Mouse (Mus musculus): ENCODE data around the gene Zfp523. TPM values are rescaled to one million over a fixed set of nuclear protein-coding genes. Genes with fewer than 3 reads are reported as not detected.
"Not testable (repeated sequence)": the region's sequence is repeated elsewhere in the genome, so short reads cannot be mapped to it uniquely, and the experiment has no call there.

The Zfp523 gene
- total RNA-seq, 2 experiments from 2014 or later = 20.9 to 29.1 TPM

GRCm38 (mm10) chr17:28207591-28208313 lies 30.8 kb downstream of the Zfp523 start, which contains the start of gene Def6:
Gene Def6, plus strand, starts transcription at chr17:28207778.
- peak; percentile 69 for ATAC-seq (replicated peaks; ENCODE audit: poor library complexity, severe bottlenecking)

DNA sequence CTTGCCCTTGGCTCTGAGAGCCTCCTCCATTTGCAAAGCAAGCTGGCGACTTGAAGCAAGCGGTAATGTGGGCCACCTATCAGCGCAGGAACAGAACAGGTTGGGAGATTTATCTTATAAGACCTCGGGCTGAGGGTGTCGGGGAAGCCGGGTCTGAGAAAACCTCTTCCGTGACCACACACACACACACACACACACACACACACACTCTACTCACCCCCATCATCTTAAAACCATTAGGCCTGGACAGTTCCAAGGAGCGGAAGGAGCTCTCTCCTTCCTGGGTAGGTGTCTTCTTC lies 31.3 kb downstream of the Zfp523 start:
- no peak for ATAC-seq (replicated peaks; ENCODE audit: poor library complexity, severe bottlenecking)

- peak; percentile 51 for ATAC-seq (replicated peaks; ENCODE audit: poor library complexity, severe bottlenecking)
Observed at GRCm38 (mm10) chr17:28209457-28210110, 32.7 kb downstream of the Zfp523 start.

- ATAC-seq (replicated peaks; ENCODE audit: poor library complexity, severe bottlenecking) = peak; percentile 10; the same call in 1 of the 2 replicates
Observed at GRCm38 (mm10) chr17:28211921-28212341, 35.0 kb downstream of the Zfp523 start.

DNA sequence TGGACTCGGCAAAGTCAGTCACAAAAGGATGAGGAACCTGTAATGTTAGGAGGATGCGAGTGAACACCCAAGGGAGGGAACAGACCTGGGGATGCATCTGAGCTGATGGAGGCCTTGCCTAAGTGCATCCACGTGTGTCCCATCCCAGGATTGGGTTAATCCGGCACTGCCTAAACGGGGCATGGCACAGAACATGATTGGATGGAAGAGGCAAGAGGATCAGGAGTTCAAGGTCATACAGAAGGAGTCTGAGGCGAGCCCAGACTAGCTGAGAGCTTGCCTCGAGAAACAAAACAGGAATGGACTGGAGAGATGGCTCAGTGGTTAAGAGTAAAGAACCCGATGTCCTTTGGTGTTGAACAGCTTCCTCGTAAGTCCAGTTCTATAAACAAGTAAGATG lies 35.5 kb downstream of the Zfp523 start:
- ATAC-seq (replicated peaks; ENCODE audit: poor library complexity, severe bottlenecking) = no peak

DNA sequence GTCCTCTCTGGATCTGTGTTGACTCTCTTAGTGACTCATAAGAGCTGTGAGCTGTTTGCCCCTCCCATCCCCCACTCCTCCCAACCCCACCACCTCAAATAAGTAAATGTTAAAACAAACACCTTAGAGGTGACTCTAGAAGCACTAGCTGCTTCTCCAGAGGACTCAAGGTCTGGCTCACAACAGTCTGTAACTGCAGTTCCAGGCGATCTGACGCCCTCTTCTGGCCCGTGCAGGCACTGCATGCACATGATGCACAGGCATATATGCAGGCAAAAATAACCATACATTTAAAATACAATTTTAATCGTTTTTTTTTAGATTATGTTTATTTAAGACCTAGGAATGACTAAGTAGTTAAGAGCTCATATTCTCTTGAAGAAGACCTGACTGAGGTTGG lies 36.3 kb downstream of the Zfp523 start:
- ATAC-seq (replicated peaks; ENCODE audit: poor library complexity, severe bottlenecking) = no peak

GRCm38 (mm10) chr17:28216791-28217190 lies 39.9 kb downstream of the Zfp523 start:
- no peak for ATAC-seq (replicated peaks; ENCODE audit: poor library complexity, severe bottlenecking)

DNA sequence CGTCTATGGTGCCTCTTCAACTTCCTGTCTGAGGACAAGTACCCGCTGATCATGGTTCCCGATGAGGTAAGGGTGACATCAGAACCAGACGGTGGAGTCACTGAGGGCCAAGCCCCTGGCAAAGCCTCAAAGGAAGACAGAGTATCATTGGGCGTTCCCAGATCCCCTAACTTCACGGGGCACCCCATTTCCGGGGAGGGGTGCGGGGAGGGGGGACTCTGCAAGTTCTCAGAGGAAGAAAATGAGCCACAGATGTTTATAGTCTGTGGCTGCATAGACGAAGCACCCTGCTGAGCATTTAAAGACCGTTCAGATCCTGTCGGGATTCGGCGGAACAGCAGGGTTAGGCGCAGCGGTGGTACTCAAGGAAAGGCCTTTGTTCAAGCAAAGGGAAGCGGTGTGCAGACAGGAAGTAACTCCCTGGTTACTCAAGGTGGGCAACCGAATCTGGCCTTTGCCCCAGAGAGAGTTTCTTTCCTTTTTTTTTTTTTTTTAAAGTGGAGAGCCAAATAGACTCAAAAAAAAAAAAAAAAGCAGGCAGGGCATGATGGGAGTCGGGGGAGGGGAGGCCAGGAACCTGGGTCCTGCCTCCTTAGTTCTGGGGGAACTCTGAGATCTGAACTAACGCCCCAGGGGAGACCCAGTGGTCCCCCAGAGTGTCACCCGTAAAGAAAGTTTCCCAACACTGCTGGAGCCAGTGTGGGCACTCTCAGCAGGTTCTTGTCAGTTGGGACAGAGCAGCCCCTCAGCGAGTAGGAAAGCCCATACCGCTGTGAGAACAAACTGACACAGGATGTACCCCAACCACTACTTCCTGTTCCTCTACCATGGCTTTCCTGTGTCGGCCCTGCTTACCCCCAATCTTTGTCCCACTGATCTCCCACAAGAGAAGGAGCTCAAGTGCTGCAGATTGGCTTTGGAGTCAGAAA lies 41.1 kb downstream of the Zfp523 start:
- peak; percentile 70 for ATAC-seq (replicated peaks; ENCODE audit: poor library complexity, severe bottlenecking)

DNA sequence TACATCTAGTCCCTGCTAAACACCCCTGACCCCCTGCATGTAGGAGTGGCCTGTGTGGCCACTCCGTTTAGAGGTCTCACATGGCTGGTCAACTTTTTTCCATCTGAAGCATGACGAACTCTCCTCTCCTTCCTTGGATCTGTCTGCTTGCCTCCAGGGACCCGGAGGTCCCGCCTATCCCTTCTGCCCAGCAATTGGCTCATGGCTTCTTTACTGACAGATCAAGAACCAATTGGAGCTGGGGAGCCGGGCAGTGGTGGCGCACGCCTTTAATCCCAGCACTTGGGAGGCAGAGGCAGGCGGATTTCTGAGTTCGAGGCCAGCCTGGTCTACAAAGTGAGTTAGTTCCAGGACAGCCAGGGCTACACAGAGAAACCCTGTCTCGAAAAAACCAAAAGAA lies 45.5 kb downstream of the Zfp523 start:
- ATAC-seq (replicated peaks; ENCODE audit: poor library complexity, severe bottlenecking) = not testable (repeated sequence)

- ATAC-seq (replicated peaks; ENCODE audit: poor library complexity, severe bottlenecking) = peak; percentile 82
Observed at GRCm38 (mm10) chr17:28223561-28224391, 46.8 kb downstream of the Zfp523 start.

- ATAC-seq (replicated peaks; ENCODE audit: poor library complexity, severe bottlenecking) = no peak
Observed at GRCm38 (mm10) chr17:28224615-28225014, 47.7 kb downstream of the Zfp523 start.

GRCm38 (mm10) chr17:28226014-28226413 lies 49.1 kb downstream of the Zfp523 start:
- ATAC-seq (replicated peaks; ENCODE audit: poor library complexity, severe bottlenecking) = peak; percentile 76

DNA sequence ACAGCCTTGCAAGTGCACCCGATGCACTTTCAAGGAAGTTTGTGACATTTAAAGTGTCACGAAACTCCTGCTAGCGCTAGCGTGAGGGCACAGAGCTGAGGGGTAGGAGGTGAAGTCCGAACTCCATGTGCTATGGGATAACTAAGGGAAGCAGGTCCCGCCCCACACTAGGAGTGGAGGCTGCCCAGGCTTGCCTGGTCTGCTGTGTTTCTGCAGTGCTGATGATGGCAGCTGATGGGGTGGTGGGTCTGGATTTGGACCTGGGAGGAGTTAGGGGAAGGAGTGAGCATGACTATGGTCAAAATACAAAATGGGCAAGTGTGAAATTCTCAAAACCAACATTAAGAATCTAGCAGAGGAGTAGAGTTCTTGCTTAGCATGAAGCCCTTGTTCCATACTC lies 53.6 kb downstream of the Zfp523 start:
- no peak for ATAC-seq (replicated peaks; ENCODE audit: poor library complexity, severe bottlenecking)

DNA sequence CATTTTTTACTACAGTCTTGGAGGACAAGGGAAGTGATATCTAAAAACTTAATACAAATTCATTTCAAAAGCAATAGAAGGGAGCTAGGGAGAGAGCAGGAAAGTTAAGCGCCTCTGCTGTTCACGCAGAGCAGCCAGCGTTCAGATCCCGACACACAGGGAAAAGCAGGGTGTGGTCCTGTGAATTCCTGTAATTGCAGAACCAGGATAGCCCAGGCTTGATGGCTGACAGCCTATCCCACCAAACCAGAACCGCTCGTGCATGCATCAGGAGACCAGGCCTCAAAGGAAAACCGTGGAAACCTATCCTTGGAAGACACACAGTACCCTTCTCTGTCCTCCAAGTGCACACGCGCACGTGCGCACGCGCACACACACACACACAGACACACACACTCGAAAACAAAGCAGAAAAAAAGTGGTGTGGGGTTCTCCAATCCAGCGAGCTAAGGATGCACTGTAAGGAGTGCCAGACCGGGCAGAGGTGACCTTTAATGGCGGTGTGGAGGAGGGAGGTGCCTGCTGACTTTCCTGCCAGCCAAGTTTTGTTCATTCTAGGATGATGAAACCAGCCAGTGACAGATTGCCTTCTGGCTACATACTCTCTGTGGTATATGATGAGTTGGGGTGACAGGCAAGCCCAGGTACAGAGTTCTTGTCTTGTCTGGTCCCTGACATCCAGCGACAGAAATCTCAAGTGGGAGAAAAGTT lies 54.3 kb downstream of the Zfp523 start:
- no peak for ATAC-seq (replicated peaks; ENCODE audit: poor library complexity, severe bottlenecking)

DNA sequence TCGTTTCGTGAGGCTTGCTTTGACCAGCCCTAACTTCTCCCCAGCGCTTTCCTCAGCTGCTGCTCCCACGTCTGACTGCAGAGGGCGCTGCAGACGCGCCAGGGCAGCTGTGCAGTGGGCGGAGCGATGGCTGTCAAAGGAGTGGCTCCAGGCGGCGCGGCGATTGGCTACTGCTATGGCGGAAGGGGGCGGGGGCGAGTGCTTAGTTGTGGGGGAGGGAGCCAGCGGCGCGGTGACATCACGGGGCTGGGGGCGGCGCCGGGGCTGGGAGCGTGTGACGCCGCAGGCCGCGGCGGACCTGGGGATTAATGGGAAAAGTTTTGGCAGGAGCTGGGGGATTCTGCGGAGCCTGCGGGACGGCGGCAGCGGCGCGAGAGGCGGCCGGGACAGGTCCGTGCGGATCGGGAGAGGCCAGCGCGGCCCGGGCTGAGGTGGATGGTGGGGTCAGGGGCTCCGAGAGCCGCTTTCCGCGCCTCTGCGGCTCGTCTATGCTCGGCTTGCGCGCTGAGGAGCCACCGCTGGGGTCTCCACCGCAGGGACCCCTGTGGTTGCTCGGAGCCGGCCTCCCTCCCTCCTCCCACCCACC lies 55.6 kb downstream of the Zfp523 start, which contains the start of gene Ppard:
Gene Ppard (plus strand): TSS at position 226 of the 586 bp plus-strand sequence.
- ATAC-seq (replicated peaks; ENCODE audit: poor library complexity, severe bottlenecking) = peak; percentile 89

GRCm38 (mm10) chr17:28233091-28233731 lies 56.3 kb downstream of the Zfp523 start:
- peak; percentile 51 for ATAC-seq (replicated peaks; ENCODE audit: poor library complexity, severe bottlenecking)

GRCm38 (mm10) chr17:28234641-28235040 lies 57.7 kb downstream of the Zfp523 start:
- ATAC-seq (replicated peaks; ENCODE audit: poor library complexity, severe bottlenecking) = no peak

DNA sequence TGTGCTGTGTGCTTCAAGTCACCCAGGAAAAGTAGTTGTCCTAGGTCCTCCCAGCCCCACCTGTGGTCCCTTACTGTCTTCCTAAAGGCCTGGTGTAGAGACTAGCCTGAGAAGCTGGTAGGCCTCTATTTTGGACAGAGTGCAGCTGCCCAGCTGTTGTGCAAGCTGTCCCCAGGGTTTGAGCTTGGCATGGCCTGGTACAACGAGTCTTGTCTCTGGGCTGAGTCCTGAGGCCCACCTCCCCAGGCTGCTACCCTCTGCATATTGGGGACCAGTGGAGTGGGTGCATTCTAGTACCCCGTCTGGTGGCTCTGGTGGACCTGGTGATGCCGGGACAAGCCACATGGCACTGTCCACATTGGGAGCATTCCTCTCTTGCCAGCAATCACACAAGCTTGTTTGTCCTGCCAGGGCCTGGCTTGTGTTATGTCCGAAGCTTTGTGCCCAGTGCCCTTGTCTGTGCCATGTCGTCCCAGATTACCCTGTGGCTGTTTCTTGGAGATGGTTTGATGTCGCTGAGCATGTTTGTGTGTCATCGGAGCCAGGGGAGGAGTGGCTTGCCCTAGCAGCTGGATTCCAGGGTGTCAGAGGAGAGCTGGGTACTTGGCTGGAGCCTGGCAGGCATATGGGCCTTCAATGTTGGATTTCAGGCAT lies 59.2 kb downstream of the Zfp523 start:
- no peak for ATAC-seq (replicated peaks; ENCODE audit: poor library complexity, severe bottlenecking)

Data from granulocyte monocyte progenitor cell, adult 5-6 weeks (primary cell).